Mouse (Mus musculus): ENCODE measurements around the gene Crym.
A peak's percentile ranks its signal among the peaks of the same experiment; 100 is the strongest.

Crym gene

DNA sequence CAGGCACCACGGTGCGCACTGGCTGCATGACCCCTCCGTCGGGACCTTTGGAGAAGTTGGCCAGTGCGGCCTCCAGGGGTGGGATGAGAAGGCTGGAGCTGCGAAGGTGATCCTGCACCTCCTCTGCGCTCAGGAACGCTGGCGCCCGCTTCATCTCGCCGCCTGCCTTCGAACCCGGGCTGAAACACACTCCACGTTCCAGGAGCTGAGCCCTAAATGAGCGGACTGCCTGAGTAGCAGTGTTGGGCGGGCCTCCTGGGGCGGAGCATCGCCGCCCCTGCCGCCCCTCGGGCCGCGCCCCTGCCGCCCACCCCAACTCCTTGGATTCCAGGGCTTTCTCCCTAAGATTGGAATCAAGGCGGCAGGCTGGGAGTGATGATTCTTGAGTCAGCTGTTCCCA, at the start of gene Crym:
TSS of gene Crym (minus strand) at position 341 of the 400 bp plus-strand sequence.
- peak; percentile 33 for DNase-seq (ENCODE audit: low spot score)

DNA sequence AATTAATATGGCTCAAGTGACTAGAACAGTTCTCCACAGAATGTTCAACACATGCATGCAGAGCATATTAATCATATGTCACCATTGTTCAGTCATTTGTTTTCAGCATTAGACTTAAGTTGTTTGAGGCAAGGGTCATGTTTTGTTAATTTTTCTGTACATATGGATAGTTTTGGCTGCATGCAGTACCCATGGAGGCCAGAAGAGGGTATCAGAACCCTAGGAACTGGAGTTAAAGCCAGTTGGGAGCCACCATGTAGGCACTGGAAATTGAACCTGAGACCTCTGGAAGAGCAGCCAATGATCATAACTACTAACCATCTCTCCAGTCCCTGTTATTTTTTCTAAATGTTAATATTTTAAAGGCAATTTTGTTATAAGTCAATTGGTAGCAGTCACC, 39.2 kb upstream of the Crym start:
- DNase-seq (ENCODE audit: low spot score) = no peak

DNA sequence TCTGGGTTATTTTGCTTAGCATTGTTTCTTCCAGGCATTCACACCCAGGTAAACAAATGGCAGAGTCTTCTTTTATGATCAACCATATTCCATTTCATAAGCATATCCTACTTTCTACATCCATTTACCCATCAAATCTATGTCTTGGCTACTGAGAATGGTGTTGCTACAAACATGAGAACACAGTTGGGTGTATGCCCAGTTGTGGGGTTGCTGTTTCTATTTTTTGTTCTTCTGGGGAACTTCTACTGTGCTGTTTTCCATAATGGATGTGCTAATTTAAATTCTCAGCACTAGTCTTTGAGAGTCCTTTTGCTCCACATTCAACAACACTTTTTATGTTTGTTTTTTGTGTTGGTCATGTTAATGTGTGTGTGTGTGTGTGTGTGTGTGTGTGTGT, 26.6 kb upstream of the Crym start:
- no peak for DNase-seq (ENCODE audit: low spot score)

DNA sequence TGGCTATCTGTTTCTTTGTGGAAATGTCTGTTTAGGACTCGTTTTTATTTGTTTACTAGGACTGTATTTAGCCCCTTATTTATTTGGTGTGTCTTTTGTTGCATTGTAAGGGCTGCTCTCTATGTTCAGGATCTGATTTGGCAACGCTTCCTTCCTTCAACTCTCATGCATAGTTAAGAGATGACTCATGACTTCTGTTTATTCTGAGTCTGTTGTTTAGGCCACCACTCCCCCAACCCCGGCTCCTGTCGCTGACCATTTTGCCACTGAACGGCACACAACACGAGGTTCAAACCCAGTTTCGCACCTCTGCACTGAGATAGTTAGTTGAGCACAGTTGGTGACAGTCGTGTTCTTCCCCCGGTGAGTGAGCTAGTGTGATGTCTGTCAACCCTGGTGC, 4.1 kb upstream of the Crym start:
- DNase-seq (ENCODE audit: low spot score) = no peak

DNA sequence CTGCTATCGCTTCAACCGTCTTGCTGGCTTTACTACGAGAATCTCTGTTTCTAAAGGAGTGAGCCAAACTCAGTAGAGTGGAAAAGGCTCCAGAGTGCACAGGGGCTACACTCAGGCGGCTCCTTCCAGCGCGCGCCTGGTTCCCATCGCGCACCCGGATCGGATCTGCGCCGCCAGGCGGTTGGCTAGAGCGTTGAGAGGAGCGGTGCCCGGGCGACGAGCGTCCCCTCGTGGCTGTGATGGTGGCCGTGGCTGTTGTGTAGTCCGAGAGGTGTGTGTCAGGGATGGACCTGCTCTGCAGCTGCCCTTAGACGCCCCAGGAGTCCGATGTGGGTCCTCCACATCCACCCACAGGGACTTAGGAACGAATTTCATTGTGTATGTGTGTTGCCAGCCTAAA, 1.9 kb upstream of the Crym start, which contains the start of gene Abca14:
TSS of gene Abca14 (plus strand) at position 173 of the 400 bp plus-strand sequence.
- peak; percentile 94 for DNase-seq (ENCODE audit: low spot score)

DNA sequence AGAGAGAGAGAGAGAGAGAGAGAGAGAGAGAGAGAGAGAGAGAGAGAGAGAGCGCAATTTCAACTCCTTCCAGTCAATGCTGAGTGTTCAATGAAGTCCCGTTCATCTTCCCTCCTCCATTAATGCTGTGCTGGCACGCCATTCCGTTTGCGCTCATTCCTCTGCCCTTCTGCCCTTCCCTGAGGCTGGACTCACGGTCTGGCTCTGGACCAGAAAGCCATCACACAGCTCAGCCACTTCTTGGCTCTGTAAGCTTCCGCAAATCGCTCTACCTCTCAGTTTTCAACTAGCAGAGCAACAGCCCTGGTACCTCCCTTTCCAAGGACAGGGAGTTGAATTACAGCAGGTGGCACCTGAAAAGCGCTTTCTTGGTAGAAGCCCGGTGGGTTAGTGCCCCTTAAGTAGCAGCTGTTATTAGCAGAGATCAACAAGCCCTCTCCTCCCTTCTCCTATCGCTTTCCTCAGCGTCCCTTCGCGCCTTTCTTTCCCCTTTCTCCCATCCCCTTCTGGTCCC, 623 bp downstream of the Crym start:
- no peak for DNase-seq (ENCODE audit: low spot score)

DNA sequence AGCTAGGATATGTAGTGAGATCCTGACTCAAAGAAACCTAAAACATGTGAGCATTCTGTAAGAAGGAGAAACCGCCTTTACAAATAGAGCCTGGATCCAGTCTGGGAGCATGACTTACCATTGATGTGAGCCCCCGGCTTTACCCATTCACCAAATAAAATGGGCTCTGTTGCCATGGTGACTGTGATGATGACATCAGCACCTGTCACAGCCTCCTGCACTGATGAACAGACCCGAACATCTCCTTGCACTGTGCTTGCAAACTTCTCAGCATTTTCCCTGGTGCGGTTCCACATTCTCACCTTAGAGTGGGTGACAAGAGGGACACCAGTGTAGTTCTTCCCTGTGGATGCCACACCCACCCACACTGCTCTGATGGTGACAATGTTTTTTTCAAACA, 6.7 kb downstream of the Crym start:
- DNase-seq (ENCODE audit: low spot score) = no peak

DNA sequence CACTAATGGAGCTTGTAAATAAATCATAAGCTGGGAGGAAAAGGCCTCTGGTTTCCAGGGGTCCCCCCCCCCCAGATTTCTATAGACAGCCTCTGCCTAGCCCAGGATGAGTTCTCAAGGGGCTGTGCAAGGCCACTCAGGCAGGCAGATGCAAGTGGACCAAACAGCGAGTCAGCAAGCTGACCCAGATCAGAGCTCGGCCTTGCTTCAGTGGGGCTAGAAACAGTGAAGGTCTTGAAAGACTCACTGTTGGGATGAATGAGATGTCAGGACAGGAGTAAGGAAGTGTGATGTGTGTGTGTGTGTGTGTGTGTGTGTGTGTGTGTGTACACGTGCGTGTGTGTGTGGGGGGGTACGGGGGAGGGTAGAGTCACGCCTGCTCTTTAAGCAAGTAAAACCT, 9.1 kb downstream of the Crym start:
- no peak for DNase-seq (ENCODE audit: low spot score)

DNA sequence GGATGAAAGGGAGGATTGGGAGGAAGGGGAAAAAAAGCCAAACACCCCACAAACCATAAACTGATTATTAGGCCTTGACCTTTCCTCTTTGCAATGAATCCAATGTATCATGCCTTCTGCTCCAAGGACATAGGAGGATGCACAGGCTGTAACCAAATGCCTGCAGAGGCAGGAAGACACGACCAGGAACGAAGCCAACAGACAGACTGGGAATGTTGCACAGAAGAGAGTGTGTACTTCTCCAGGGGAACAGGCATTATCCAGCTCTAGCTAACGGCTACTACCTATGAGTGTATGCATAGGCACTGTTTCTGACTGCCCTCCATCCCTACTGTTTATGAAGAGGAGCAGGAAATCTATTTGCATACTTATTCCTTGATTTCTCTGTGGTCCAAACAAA, 9.7 kb downstream of the Crym start:
- DNase-seq (ENCODE audit: low spot score) = no peak

DNA sequence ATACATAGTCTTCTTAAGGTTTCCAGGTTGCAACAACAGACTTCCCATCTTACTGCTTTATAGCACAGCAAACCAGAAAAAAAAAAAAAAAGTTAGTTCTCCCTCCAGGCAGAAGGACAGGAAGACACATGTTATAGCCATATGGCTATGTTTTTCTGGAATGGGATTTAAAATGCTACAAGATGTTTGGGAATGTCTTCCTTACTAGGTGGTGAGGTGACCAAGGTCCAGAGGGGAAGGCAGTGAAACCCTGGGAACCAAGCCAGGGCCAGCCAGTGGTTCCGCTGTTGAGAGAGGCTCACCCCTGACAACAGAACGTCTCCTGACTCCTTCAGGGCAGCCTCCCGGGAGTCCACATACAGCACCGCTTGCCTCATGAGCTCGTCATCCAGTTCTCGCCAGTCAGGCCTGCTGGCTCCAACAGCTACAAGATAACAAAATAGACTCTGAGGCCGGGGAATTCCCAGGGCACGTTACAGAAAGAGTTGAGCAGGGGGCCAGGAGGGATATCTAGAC, 11.7 kb downstream of the Crym start:
- DNase-seq (ENCODE audit: low spot score) = no peak

DNA sequence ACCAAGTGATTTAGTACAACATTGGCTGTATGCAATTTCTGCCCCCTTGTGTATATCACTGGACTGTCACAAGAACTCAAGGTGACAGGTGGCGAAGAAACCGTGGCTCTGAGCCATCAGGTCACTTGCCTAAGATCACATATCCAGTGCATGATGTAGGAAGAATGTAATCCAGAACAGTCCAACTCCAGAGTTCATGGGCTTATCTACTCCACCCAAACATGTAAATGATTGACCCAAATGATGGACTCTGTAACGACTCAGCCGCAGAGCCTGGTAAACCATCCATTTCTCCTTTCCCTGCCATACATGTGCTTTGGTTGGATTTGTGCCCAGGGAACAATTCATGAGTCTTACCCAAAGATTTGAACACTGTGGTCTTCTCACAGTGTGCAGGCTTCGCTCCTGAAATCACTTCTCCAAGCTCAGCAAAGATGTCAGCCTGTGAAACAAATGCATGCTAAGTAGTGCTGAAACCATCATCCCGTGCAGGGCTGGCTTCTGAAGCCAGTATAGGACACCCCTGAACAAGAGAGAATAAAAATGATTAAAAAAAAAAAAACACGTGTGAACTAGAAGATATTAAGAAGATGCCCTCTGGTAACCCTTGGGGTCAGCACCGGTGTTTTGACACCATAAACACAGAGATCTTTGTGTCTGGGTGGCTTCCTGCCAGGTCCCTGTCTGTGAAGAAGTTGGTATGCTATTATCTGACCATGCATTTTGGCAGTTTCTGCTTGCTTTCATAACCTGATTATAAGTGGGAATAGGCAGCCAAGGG, 12.4 kb downstream of the Crym start:
- no peak for DNase-seq (ENCODE audit: low spot score)

DNA sequence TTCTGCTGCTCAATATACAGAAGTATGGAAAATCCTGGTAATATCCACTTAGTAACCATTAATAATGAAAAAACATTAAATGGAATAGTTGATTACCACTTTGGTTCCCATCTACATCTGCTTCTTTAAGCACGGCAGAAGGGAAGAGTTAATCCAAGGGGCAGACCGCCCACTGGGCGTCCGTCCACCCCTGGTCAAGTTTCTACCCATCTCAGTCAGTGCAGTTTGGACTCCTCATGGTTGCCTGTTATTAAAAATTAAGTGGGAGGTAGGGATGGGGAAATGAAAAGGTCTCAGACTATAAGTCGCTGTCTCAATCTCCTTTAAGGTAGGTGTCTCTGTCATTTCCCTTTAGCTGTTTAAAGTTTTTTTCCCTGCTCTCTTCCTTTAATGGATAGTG, 13.0 kb downstream of the Crym start:
- DNase-seq (ENCODE audit: low spot score) = no peak

DNA sequence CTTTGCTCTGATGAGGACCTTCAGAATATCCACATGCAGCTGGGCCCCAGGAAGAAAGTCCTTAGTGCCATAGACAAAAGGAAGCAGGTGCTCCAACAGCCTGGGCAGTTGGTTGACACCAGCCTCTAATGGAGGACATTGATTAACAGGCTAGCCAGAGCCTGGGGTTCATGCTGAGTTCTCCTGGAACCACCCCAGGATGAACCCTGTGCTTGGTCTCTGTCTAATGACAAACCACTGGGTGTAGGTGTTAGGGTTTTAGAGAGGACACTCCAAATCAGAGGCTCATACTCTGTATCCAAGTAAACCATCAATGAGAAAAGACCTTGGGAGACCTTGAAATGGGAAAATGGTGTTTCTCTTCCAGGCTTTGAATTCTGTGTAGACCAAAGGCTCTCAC, 19.0 kb downstream of the Crym start:
- DNase-seq (ENCODE audit: low spot score) = no peak

DNA sequence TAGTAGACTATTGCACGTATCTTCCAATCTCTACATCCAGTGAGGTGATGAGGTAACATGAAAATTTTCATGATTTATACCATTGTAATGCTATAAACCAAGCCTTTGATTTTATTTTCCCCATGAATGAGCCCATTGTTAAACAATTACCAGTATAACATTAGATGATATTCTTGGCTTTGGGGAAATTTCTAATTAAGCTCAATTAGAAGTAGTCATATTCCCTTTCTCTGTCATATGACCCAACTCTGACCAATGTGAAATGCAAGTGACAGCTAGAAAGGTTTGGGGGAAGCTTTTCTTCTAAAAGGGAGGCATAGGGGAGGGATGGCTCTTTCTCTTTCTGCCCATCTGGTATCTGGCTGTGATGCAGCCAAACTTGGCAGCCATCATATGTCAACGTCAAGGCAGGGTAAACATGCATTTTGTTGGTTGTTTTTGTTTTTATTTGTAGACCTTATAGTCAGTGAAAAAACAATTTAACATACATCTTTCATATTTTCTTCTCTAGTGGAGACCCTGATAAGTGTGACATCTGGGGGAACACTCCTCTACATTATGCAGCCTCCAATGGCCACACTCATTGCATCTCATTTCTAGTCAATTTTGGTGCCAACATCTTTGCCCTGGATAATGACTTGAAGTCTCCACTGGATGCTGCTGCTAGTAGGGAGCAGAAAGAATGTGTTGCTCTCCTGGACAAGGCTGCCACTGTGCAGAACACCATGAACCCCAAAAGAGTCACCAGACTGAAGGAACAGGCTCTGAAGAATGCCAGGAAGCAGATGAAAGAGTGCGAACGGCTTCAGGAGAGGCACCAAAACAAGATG, 20.3 kb downstream of the Crym start:
- no peak for DNase-seq (ENCODE audit: low spot score)

DNA sequence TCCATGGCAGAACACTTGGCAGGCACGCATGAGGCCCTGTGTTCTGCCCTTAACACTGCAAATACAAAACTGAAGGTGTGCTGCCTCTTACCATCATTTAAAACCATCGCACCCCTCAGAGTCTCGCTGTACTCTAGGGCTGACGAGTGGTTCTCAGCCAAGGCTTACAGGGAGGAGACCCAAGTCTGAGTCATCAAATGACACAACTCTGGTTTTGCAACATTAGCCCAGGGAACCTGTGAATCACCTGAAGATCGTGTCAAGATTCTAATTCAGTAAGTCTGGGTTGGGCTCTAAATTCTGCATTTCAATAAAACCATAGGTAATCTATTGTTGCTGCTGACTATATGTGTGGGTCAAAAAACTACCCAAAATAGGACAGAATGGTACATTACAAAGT, 21.4 kb downstream of the Crym start:
- DNase-seq (ENCODE audit: low spot score) = no peak

DNA sequence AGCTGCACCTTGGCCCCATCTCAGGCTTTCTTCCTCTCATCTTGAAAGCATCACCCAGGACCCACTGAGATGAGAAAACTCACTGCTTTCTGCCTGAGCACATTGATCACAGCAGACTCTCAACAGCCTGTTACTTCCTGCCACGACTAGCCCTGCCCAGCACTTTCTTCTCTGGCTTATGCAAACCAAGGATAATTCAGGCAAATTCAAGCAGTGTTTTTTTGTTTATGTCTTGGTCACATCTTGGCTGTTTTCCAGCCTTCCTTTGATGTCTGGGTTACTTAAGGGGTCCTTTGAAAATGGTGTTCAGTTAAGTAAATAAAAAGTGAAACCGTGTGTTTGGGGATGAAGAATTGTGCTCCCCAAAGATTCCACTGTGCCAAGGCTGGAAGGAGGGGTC, 23.0 kb downstream of the Crym start:
- no peak for DNase-seq (ENCODE audit: low spot score)

DNA sequence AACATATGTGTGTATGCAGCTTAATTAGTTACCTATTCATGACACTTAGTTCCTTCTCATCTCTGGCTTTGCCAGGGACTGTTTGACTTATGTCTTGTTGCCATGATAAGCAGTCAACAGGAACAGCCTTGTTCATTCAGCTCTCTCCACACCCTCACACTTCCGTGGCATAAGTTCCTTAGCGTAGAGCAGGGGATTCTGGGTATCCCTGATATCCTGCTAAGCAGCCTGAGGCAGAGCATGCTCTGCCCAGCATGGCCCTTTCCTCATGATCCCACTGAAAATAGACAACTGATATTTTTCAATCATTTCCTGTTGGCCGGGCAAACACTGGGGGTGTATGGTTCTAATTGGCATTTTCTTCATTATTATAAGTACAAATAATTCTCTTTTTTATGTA, 24.3 kb downstream of the Crym start:
- DNase-seq (ENCODE audit: low spot score) = no peak

DNA sequence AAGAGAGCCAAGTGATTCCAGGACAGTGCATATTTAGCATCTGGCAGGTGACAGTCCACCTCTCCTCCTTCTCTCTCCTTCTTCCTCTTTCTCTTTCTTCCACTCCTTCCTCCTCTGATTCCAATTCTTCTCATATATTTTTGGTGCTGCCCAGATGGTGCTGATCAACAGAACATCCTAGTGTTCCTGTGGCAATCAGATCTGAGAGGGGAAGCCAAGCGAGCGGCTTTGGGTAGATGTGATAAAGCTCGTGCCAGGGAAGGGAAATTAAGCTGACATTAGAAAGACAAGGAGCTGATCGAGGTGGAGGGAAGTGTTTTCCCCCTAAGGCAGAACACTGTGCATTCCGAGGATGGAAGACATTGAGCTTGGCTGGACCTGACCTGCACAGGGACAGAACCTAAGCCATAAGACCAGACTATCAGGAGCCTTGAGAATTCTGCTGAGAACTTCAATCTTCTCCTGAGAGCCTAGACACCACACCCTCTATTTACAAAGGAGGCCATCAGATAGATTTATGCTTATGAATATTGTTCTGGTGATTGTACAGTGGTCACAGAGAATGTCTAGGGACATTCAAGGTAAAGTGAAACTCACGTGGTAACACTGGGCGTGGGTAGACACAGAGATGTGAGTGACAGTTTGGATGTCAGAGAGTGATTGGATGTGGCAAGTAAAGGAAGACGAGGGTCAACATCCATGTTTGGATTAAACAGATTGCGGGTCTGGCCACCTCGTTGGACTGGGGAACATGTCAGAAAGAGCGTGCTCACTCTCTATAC, 27.0 kb downstream of the Crym start:
- DNase-seq (ENCODE audit: low spot score) = no peak

DNA sequence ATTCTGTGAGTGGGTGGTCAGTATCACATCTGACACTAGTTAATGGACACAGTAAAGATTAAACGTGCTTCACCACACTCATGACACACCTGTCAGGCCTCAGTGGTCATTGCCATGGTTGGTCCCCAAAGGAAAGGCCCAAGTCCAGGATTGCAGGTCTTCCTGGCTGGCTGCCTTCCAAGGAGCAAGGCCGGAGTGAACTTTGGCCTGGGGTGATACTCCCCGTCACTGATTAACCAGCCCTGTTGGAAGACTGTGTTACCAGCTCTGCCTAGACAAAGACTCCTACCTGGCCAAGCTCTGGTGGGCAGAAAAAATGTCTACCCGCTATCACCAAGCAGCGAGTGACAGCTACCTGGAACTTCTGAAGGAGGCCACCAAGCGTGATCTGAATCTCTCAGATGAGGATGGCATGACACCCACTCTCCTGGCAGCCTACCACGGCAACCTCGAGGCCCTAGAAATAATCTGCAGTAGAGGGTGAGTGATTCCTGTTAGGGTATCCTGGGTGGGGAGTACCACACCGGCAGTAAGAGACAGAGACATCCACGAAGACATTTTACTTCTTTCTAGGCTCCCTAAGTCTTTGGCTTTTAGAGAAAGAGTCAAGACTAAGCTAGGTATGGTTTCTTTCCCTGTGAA, 28.2 kb downstream of the Crym start, which contains the start of gene Anks4b:
TSS of gene Anks4b (plus strand) at position 256 of the 642 bp plus-strand sequence.
- DNase-seq (ENCODE audit: low spot score) = no peak

DNA sequence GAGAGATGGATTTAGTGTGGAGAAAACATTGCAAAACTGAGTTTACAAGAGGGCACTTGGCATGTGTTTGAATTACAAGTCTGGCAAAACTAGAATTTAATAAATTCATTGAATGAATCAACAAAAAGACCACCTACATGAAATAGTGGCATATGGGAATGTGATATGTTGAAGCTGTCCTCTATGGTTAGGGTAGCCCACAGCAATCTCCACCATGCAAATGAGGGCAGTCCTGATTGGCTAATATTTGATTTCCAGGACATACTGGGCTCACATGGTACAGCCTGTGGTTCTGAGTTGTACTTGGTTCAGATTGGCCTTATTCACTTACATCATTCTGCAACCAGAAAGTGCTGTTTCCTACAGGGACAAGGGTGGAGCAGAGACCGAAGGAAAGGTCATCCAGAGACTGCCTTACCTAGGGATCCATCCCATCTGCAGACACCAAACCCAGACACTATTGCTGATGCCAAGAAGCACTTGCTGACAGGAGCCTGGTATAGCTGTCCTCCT, 29.7 kb downstream of the Crym start:
- no peak for DNase-seq (ENCODE audit: low spot score)

DNA sequence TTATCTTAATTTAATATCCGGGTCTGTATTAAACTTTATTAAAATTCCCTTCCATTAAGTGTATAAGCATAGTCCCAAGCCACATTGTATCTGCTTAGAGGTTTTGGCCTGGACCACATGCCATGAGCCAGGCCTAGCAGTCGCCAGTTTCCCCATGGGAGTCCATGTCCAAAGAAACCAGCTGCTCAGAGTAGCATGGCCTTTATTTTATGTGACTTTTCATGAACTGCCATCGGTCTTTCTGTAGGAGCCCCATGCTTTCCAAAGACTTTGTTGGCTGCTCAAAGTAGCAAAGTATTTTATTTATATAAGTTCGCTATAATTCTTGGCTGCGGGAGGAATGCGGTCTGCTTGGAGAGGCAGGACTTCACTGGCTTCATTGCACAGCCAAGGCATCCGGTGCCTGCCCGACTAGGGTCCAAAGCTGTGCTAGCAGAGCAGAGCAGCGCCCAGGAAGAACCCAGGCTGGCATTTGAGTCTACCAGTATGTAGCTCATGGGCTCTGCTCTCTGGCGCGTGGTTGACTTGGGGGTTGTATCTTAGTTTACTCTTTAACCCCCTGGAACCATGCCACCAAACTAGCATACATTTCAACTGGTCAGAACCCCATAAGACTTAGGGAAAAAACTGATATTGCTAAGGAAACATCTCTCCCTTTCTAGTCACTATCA, 38.2 kb downstream of the Crym start:
- DNase-seq (ENCODE audit: low spot score) = no peak

All from embryo, embryonic 10 days (tissue).